Mouse (Mus musculus): Measurements from ENCODE around the gene Flrt1. TPM values are rescaled to one million over a fixed set of nuclear protein-coding genes. Genes with fewer than 3 reads are reported as not detected.

Flrt1 gene
- total and polyA plus RNA-seq, 2 experiments, result 0.09 to 0.31 TPM

DNA sequence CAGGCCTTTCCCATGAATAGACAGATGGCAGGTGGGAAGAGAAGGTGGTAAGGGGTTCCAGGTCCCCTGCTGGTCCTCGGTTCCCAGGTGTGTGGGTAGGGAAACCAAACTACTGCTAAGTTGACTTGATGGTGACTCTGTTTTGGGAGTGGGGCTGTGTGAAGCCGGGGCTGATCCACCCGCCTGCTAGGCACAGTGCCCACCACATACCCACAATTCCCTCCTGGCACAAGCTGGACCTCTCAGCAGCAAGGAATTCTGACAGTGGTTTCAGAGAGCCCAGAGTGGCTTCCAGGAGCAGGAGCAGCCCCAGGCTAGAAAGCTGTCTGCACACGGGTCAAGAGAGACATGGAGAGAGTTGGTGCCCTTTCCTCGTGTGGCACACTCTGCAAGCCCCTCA is 16.5 kb downstream of the Flrt1 start:
- Histone ChIP-seq H3K27me3 (ENCODE audit: control insufficient read depth, insufficient read depth, low read length) (no peaks in the 10 kb centered on the region), H3K4me3 (ENCODE audit: insufficient read depth, low read depth, low read length) (no peak overlapping the region), H3K36me3 (ENCODE audit: control insufficient read depth, insufficient read depth, low read length) (no peaks in the 10 kb centered on the region), H3K79me2 (ENCODE audit: control insufficient read depth, insufficient read depth, low read length) (no peaks in the 10 kb centered on the region), H3K27ac (replicated peaks; ENCODE audit: insufficient read depth, low read depth, low read length) (no peak overlapping the region), H3K4me1 (ENCODE audit: control insufficient read depth, insufficient read depth, low read length) (no peaks in the 10 kb centered on the region), H3K9ac (ENCODE audit: low read depth, low read length) (no peak overlapping the region)
- 87% methylated on average over 5 of the region's 5 CpGs for WGBS
- TF ChIP-seq POLR2A (IDR thresholded peaks at IDR 0.05; ENCODE audit: extremely low read depth, insufficient read depth, low read length), result no peak
- no peak for TF ChIP-seq CTCF (IDR thresholded peaks at IDR 0.05; ENCODE audit: low read depth, low read length)
- no peak for DNase-seq (ENCODE audit: extremely low read depth, low read depth, low spot score)

DNA sequence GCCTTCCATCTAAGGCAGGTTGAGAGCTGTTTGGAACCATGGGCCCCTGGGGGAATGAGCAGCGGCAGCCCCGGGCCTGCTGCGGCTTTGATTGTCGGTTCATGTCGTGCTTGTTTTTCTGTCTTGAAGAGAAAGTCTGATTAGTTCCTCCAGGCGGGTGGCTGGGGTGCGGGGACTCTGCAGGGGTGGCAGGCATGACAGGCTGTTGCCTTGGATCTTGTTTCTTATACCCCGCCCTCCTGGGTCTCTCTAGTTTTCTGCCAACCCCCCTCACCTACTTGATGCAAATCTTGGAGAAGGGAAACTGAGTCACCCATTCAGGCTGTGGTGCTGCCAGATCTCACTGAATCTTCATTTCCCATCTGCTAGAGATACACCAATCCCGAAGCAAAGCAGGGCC is 17.0 kb downstream of the Flrt1 start:
- no peaks in the 10 kb centered on the region for H3K36me3 ChIP-seq (ENCODE audit: control insufficient read depth, insufficient read depth, low read length)
- no peak for DNase-seq (ENCODE audit: extremely low read depth, low read depth, low spot score)
- TF ChIP-seq POLR2A (IDR thresholded peaks at IDR 0.05; ENCODE audit: extremely low read depth, insufficient read depth, low read length) (no peak), CTCF (IDR thresholded peaks at IDR 0.05; ENCODE audit: low read depth, low read length) (no peak)
- 77% methylated on average over 9 of the region's 9 CpGs for WGBS
- no peak overlapping the region for H3K27ac ChIP-seq (replicated peaks; ENCODE audit: insufficient read depth, low read depth, low read length)
- H3K9ac ChIP-seq (ENCODE audit: low read depth, low read length), result no peak overlapping the region
- H3K4me1 ChIP-seq (ENCODE audit: control insufficient read depth, insufficient read depth, low read length), result no peaks in the 10 kb centered on the region
- H3K27me3 ChIP-seq (ENCODE audit: control insufficient read depth, insufficient read depth, low read length), result no peaks in the 10 kb centered on the region
- no peak overlapping the region for H3K4me3 ChIP-seq (ENCODE audit: insufficient read depth, low read depth, low read length)
- H3K79me2 ChIP-seq (ENCODE audit: control insufficient read depth, insufficient read depth, low read length), result no peaks in the 10 kb centered on the region

DNA sequence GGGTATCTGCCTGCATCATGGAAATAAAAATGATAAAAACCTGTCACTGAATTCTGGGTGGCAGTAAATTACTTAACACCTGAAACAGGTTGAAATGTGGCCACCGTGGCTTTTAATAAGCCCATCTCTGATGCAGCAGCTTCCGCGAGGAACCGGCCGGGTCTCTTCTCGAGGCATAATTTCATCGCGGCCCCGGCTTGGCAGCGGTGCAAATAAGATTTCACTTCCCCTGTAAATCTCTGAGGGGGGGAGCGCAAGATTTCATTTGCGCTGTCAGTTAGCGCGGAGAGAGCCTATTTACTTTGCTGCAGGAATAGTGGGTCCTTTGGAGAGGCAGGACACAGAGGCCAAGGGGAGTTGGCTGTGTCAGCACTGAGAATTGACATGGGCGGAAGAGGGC is 20.8 kb downstream of the Flrt1 start:
- Histone ChIP-seq H3K27ac (replicated peaks; ENCODE audit: insufficient read depth, low read depth, low read length) (no peak overlapping the region), H3K4me3 (ENCODE audit: insufficient read depth, low read depth, low read length) (no peak overlapping the region), H3K27me3 (ENCODE audit: control insufficient read depth, insufficient read depth, low read length) (no peaks in the 10 kb centered on the region), H3K9ac (ENCODE audit: low read depth, low read length) (no peak overlapping the region), H3K36me3 (ENCODE audit: control insufficient read depth, insufficient read depth, low read length) (no peaks in the 10 kb centered on the region), H3K4me1 (ENCODE audit: control insufficient read depth, insufficient read depth, low read length) (no peaks in the 10 kb centered on the region), H3K79me2 (ENCODE audit: control insufficient read depth, insufficient read depth, low read length) (no peaks in the 10 kb centered on the region)
- DNase-seq (ENCODE audit: extremely low read depth, low read depth, low spot score), result no peak
- no peak for TF ChIP-seq CTCF (IDR thresholded peaks at IDR 0.05; ENCODE audit: low read depth, low read length)
- WGBS, result 74% methylated on average over 15 of the region's 15 CpGs

DNA sequence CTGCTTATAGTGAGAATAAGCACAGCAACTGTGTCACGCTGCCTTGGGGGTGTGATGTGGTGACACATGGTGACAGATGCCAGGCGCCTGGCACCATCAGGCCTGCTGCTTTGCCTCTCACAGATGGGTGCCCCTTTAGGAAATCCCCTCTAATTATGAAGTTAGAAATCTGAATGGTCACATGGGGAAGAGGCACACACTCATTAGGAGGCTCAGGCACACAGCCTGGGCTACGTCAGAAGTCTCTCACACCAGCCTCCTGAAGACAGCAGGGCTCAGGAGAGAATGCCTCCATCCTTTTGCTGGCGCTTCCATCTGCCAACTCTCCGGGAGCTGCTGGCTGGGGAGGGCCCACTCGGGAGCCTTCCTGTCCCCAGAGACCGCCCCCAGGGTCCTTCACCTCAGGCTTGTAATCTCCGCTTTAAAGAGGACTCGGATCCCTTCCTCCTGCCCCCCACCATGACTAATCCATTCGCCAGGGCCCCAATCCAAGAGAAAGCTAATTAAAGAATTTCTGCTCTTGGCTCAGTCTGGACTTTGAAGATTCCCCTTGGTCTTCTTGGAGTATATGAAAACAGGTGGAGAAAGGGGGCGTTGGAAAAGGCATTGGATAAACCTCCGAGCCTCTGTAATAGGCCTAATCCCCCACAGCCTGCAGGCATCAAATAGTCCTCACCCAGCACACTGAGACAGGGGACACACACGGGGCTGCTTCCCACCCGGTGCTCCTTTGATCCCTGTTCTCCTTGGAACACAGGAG is 22.3 kb downstream of the Flrt1 start:
- 77% methylated on average over 14 of the region's 14 CpGs for WGBS
- TF ChIP-seq CTCF (IDR thresholded peaks at IDR 0.05; ENCODE audit: low read depth, low read length) (no peak), POLR2A (IDR thresholded peaks at IDR 0.05; ENCODE audit: extremely low read depth, insufficient read depth, low read length) (no peak)
- no peak overlapping the region for H3K9ac ChIP-seq (ENCODE audit: low read depth, low read length)
- H3K36me3 ChIP-seq (ENCODE audit: control insufficient read depth, insufficient read depth, low read length), result no peaks in the 10 kb centered on the region
- no peak overlapping the region for H3K4me3 ChIP-seq (ENCODE audit: insufficient read depth, low read depth, low read length)
- no peaks in the 10 kb centered on the region for H3K27me3 ChIP-seq (ENCODE audit: control insufficient read depth, insufficient read depth, low read length)
- no peak for DNase-seq (ENCODE audit: extremely low read depth, low read depth, low spot score)
- H3K27ac ChIP-seq (replicated peaks; ENCODE audit: insufficient read depth, low read depth, low read length), result no peak overlapping the region
- H3K4me1 ChIP-seq (ENCODE audit: control insufficient read depth, insufficient read depth, low read length), result no peaks in the 10 kb centered on the region
- no peaks in the 10 kb centered on the region for H3K79me2 ChIP-seq (ENCODE audit: control insufficient read depth, insufficient read depth, low read length)

DNA sequence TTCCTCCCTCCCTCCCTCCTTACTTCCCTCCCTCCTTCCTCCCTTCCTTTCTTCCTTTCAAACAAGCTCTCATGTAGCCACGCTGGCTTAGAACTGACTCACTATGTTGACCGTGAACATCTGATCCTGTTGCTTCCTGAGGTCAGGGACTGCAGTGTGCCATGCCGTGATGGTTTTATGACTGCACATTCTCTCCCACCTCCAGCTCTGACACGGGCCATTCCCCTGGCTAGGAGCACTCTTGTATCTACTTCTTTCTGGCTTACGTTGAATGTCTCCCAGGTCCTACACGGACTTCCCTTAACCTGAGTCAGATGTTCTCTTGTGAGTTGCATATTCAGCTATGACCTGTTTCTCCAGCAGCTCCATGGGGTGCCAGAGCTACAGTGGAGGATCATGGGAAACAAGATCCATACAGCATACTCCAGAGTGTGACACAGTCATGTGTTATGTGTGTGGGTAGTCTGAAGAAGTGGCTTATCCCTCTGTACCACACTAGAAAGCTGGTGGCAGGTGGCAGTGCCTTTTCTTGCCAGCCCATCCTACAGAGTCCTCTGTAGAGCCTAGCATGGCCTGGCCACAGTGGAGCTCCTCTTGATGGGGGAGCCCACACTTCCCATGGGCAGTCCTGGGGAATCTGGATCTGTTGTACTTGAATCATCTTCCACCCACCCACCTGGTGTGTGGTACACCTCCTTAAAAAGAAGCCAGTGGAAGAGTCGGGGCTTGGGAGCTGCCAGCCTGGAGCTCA is 23.8 kb downstream of the Flrt1 start:
- no peaks in the 10 kb centered on the region for H3K36me3 ChIP-seq (ENCODE audit: control insufficient read depth, insufficient read depth, low read length)
- H3K4me1 ChIP-seq (ENCODE audit: control insufficient read depth, insufficient read depth, low read length), result no peaks in the 10 kb centered on the region
- H3K4me3 ChIP-seq (ENCODE audit: insufficient read depth, low read depth, low read length), result no peak overlapping the region
- TF ChIP-seq CTCF (IDR thresholded peaks at IDR 0.05; ENCODE audit: low read depth, low read length) (no peak), POLR2A (IDR thresholded peaks at IDR 0.05; ENCODE audit: extremely low read depth, insufficient read depth, low read length) (no peak)
- no peak for DNase-seq (ENCODE audit: extremely low read depth, low read depth, low spot score)
- H3K27me3 ChIP-seq (ENCODE audit: control insufficient read depth, insufficient read depth, low read length), result no peaks in the 10 kb centered on the region
- H3K79me2 ChIP-seq (ENCODE audit: control insufficient read depth, insufficient read depth, low read length), result no peaks in the 10 kb centered on the region
- H3K27ac ChIP-seq (replicated peaks; ENCODE audit: insufficient read depth, low read depth, low read length), result no peak overlapping the region
- WGBS, result 83% methylated on average over 7 of the region's 7 CpGs
- H3K9ac ChIP-seq (ENCODE audit: low read depth, low read length), result no peak overlapping the region

DNA sequence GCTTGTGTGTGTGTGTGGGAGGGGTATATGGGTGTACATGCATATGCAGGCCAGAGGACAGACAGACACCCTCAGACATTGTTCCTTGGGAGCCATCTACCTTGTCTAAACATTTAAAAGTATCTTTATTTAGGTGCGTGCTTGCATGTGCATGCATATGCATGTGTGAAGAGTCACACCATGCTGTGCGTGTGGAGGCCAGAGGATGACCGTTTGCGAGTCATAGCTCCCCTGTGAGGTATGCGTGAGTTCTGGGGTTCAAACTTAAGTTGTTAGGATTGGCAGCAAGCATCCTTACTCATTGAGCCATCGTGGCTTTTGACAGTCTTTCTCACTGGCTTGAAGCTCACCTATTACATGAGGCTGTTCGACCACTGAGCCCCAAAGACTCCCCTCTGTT is 27.3 kb downstream of the Flrt1 start:
- DNase-seq (ENCODE audit: extremely low read depth, low read depth, low spot score), result no peak
- Histone ChIP-seq H3K9ac (ENCODE audit: low read depth, low read length) (no peak overlapping the region), H3K36me3 (ENCODE audit: control insufficient read depth, insufficient read depth, low read length) (no peaks in the 10 kb centered on the region)

More for the DNA sequence above, 27.3 kb downstream of the Flrt1 start:
- no peaks in the 10 kb centered on the region; the same call in 1 of the 2 replicates for H3K79me2 ChIP-seq (ENCODE audit: control insufficient read depth, insufficient read depth, low read length)
- 92% methylated on average over 7 of the region's 7 CpGs for WGBS
- no peaks in the 10 kb centered on the region for H3K27me3 ChIP-seq (ENCODE audit: control insufficient read depth, insufficient read depth, low read length)
- no peak overlapping the region for H3K4me3 ChIP-seq (ENCODE audit: insufficient read depth, low read depth, low read length)
- TF ChIP-seq POLR2A (IDR thresholded peaks at IDR 0.05; ENCODE audit: extremely low read depth, insufficient read depth, low read length) (no peak), CTCF (IDR thresholded peaks at IDR 0.05; ENCODE audit: low read depth, low read length) (no peak)
- H3K27ac ChIP-seq (replicated peaks; ENCODE audit: insufficient read depth, low read depth, low read length), result no peak overlapping the region
- no peaks in the 10 kb centered on the region for H3K4me1 ChIP-seq (ENCODE audit: control insufficient read depth, insufficient read depth, low read length)

All from liver, adult 2 months (tissue).